Mouse (Mus musculus): ENCODE results near the gene Fam129a.
"Not testable (repeated sequence)": the region's sequence is repeated elsewhere in the genome, so short reads cannot be mapped to it uniquely, and the experiment has no call there.

Gene Fam129a

GRCm38 (mm10) chr1:151725590-151725989, 154.6 kb downstream of the Fam129a start:
- no peak for DNase-seq (ENCODE audit: low read depth, low spot score)

DNA sequence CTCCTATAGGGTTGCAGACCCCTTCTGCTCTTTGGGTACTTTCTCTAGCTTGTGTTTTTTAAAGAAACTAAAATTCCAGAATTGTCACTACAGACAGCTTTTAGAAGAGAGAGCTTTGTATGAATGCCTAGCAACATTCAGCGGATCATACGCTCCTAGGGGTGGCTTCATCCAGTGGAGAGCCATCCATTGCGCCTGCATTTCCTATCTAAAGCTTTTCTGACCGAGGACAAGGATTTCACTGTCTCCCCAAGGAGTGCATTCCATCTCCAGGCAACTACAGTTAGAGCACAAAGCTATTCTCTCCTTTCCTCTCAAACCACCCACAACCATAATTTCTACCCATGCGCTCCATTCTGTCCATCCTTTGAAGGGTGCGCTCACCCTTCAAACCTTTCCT, 155.4 kb downstream of the Fam129a start:
- no peak for DNase-seq (ENCODE audit: low read depth, low spot score)

- no peak for DNase-seq (ENCODE audit: low read depth, low spot score)
Observed at GRCm38 (mm10) chr1:151728141-151728540, 157.2 kb downstream of the Fam129a start.

- peak; percentile 28 for DNase-seq (ENCODE audit: low read depth, low spot score)
Observed at GRCm38 (mm10) chr1:151737146-151737545, 166.2 kb downstream of the Fam129a start.

GRCm38 (mm10) chr1:151741199-151741621, 170.2 kb downstream of the Fam129a start:
- no peak for DNase-seq (ENCODE audit: low read depth, low spot score)

DNA sequence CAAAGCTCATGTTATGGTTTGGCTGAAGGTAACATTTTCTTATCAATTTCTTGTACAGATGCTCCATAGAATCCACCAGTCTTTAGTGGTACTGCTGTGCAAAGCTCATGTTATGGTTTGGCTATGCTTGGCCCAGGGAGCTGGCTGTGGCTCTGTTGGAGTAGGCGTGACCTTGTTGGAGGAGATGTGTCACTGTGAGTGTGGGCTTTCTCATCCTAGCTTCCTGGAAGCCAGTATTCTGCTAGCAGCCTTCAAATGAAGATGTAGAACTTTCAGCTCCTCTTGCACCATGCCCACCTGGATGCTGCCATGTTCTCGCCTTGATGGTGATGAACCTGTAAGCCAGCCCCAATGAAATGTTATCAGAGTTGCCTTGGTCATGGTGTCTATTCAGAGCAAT, 178.9 kb downstream of the Fam129a start:
- not testable (repeated sequence) for DNase-seq (ENCODE audit: low read depth, low spot score)

DNA sequence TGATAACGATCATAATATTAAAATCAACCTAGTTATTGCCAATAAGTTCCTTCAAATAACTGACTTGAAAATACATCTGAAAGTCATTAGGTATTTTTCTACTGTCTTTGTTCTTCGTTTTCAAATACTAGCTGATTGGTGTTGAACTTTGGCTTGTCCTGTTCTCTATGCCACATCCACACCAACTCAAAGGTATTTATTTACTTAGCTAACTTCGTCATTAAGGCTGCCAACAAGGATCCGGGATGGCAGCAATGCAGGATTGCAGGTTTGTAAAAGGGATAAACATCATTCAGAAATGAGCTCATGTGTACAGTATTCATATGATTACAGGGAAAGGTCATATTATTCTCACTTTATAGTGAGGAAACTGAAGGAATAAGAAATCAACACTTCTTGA, 182.0 kb downstream of the Fam129a start:
- no peak for DNase-seq (ENCODE audit: low read depth, low spot score)

DNA sequence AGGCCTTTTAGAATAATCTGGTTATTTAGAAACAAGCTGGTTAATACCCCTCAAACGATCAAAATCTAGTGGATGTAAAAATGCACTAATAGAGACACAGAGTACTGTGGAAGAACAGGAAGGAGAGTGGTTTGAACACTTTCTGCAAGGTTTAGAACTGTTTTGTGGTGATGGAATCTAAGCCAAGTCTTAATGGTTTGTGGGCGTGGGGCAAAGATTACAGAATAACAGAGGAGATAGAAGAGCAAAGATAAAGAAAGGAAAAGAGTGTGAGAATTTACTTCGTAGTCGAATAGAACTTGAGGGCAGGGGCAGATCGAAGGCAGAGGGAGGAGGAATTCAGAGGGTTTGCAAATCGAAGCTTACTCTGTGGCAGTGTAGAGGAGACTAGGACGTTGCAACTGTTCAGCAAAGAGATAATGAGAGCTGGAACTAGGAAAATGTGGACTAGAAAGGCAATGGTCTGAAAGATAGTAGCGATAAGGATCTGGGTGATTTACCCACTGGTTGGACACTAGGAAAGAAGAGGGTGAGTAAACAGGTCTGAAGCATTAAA, 182.5 kb downstream of the Fam129a start:
- no peak for DNase-seq (ENCODE audit: low read depth, low spot score)

GRCm38 (mm10) chr1:151754028-151754489, 183.1 kb downstream of the Fam129a start:
- DNase-seq (ENCODE audit: low read depth, low spot score) = no peak

- peak; percentile 100 for DNase-seq (ENCODE audit: low read depth, low spot score)
Observed at GRCm38 (mm10) chr1:151754881-151755659, 184.1 kb downstream of the Fam129a start, which contains the start of gene Edem3. Gene Edem3 (plus strand): TSS chr1:151755371.

DNA sequence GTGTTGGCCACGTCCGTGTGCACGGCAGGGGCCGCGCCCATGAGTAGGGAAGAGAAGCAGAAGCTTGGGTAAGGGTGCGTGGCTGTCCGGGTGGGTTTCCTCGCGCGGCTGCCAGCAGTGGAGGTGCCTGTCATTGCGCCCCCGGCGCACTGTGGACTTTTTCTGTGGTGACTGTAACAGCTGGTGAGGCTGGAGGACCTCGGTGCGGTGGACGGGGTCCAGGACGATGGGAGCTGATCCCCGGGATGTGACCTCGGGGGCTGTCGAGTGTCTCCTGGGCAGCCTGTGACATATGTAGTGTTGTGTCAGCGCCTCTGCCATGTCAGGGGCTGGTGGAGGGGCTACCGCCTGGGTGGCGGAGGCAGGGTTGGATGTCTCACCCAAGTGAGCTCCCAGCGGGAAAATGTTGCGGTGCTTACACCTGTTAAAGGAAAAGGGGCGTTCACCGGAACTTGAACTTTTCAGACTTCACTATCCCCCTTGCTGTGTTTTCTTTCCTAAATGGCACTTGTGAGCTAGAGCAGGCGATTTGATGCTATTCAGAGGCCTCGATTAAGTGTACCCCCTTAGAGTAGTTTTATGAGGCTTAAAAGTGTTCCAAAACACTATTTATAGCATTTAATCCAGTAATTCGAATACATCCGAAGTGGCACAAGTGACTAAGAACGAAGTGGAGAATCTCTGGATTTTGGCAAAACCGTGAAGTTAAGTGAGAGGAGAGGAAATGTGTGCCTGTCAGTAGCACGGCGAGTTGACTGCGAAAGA, 184.9 kb downstream of the Fam129a start:
- peak; percentile 80 for DNase-seq (ENCODE audit: low read depth, low spot score)

- DNase-seq (ENCODE audit: low read depth, low spot score) = no peak
Observed at GRCm38 (mm10) chr1:151756425-151756728, 185.4 kb downstream of the Fam129a start.

- DNase-seq (ENCODE audit: low read depth, low spot score) = no peak
Observed at GRCm38 (mm10) chr1:151758301-151758700, 187.3 kb downstream of the Fam129a start.

DNA sequence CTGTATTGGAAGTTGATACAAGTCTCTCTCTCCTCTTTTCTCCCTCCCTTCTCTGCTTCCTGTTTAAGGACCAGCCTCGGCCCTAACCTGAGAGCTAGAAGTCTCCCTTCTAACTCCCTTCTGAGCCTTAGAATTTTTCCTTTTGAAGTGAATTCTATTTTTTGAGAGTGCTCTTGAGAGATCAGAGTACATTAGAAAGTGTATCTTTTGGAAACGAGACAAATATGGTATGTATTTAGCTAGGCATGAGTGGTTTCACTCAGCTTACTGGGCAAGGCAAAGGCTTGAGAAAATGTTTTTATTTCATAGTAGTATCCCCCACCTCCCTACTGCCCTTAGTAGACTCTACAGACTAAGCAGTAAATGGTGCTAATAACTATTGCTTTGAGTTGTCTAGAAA, 188.0 kb downstream of the Fam129a start:
- no peak for DNase-seq (ENCODE audit: low read depth, low spot score)

- no peak for DNase-seq (ENCODE audit: low read depth, low spot score)
Observed at GRCm38 (mm10) chr1:151764236-151764635, 193.2 kb downstream of the Fam129a start.

GRCm38 (mm10) chr1:151766166-151766565, 195.2 kb downstream of the Fam129a start:
- DNase-seq (ENCODE audit: low read depth, low spot score) = no peak

- peak; percentile 55 for DNase-seq (ENCODE audit: low read depth, low spot score)
Observed at GRCm38 (mm10) chr1:151766976-151767654, 196.1 kb downstream of the Fam129a start.

GRCm38 (mm10) chr1:151769200-151769913, 198.4 kb downstream of the Fam129a start:
- DNase-seq (ENCODE audit: low read depth, low spot score) = no peak

Data from R1 (cell line).